ENCODE assay signal across 13 mouse cellular contexts in genomic region chr10:68129009-68129408, GRCm38 (mm10).
A peak's percentile ranks its signal among the peaks of the same experiment; 100 is the strongest.
DNase-seq lines count a peak whose midpoint lies in the region; ATAC-seq and TF ChIP-seq lines count a peak whose summit lies in the region.
"Had no signal": no experiment of that assay in that cellular context is flagged by ENCODE, and none has a peak within 500 bp of the region (broad histone marks: within the 10 kb centered on the region; RNA-seq: fewer than 3 reads in every experiment).

No protein-coding gene starts in this region.

- ATAC-seq in hindbrain, postnatal 0 days = no peak
- ATAC-seq in hindbrain, embryonic 12.5 days (ENCODE audit: low FRiP score) = no peak
- no peak for ATAC-seq in liver, postnatal 0 days
- ATAC-seq in embryonic facial prominence, embryonic 15.5 days (ENCODE audit: insufficient number of reproducible peaks, low FRiP score, low TSS enrichment, low read depth) = no peak

- H3K4me1 ChIP-seq in hindbrain, postnatal 0 days (ENCODE audit: insufficient read depth, low read length) = peaks cover 4% of the 10 kb centered on the region; the same call in 1 of the 2 replicates
- peaks cover 4% of the 10 kb centered on the region; the same call in 1 of the 2 replicates for H3K4me1 ChIP-seq in hindbrain, embryonic 12.5 days
- peaks cover 44% of the 10 kb centered on the region for H3K4me1 ChIP-seq in liver, postnatal 0 days (ENCODE audit: insufficient read depth)
- H3K4me1 ChIP-seq in embryonic facial prominence, embryonic 15.5 days = peaks cover 42% of the 10 kb centered on the region

- DNase-seq in gastrocnemius, adult 2 months = no peak
- DNase-seq in gastrocnemius, adult 8-10 months (ENCODE audit: low spot score in 2 of 2) = no peak
- DNase-seq in hindbrain, postnatal 0 days (ENCODE audit: low spot score) = no peak
- no peak for DNase-seq in liver, postnatal 0 days
- no peak for DNase-seq in liver
- no peak for DNase-seq in left cerebral cortex, postnatal 14 days (ENCODE audit: low spot score in 2 of 2)
- DNase-seq: cerebellum, adult 11-12 months; layer of hippocampus, adult 9-11 months; right cerebral cortex, adult 18-20 months had no signal

- intact Hi-C loops in gastrocnemius, adult 2 months (cut with DNase I) = loop anchor here (5.0 kb wide), 1 partner anchor 37 kb away; no protein-coding TSS in a partner anchor
- intact Hi-C loops in left cerebral cortex, postnatal 14 days (cut with DNase I) = no loop called here

- no peaks in the 10 kb centered on the region for H3K9me3 ChIP-seq in hindbrain, postnatal 0 days (ENCODE audit: low read length)
- H3K9me3 ChIP-seq in hindbrain, embryonic 12.5 days (replicated peaks) = no peaks in the 10 kb centered on the region
- no peaks in the 10 kb centered on the region for H3K9me3 ChIP-seq in liver, postnatal 0 days (ENCODE audit: low read length)
- no peaks in the 10 kb centered on the region for H3K9me3 ChIP-seq in embryonic facial prominence, embryonic 15.5 days (replicated peaks)
- H3K9me3 ChIP-seq: megakaryocyte, embryonic 14.5 days had no signal

- H3K4me3 ChIP-seq in gastrocnemius, adult 2 months = peak overlapping the region; percentile 55
- no peak overlapping the region for H3K4me3 ChIP-seq in hindbrain, postnatal 0 days (ENCODE audit: low read length)
- H3K4me3 ChIP-seq in hindbrain, embryonic 12.5 days = no peak overlapping the region
- H3K4me3 ChIP-seq in liver, postnatal 0 days (ENCODE audit: low read depth, low read length) = no peak overlapping the region
- no peak overlapping the region for H3K4me3 ChIP-seq in embryonic facial prominence, embryonic 15.5 days (replicated peaks)
- H3K4me3 ChIP-seq: megakaryocyte, embryonic 14.5 days had no signal

- no peaks in the 10 kb centered on the region for H3K27me3 ChIP-seq in hindbrain, postnatal 0 days (ENCODE audit: insufficient read depth, low read length)
- H3K27me3 ChIP-seq in hindbrain, embryonic 12.5 days = no peaks in the 10 kb centered on the region
- no peaks in the 10 kb centered on the region for H3K27me3 ChIP-seq in liver, postnatal 0 days (ENCODE audit: insufficient read depth, low read length)
- H3K27me3 ChIP-seq in embryonic facial prominence, embryonic 15.5 days = no peaks in the 10 kb centered on the region

- WGBS in hindbrain, postnatal 0 days = 70% methylated on average over 3 of the region's 3 CpGs
- WGBS in hindbrain, embryonic 12.5 days = 83% methylated on average over 3 of the region's 3 CpGs
- 84% methylated on average over 3 of the region's 3 CpGs for WGBS in liver, postnatal 0 days (ENCODE audit: insufficient replicate concordance)
- WGBS in embryonic facial prominence, embryonic 15.5 days = 78% methylated on average over 3 of the region's 3 CpGs

- H3K4me2 ChIP-seq in hindbrain, postnatal 0 days (ENCODE audit: low read depth, low read length) = no peak overlapping the region
- no peak overlapping the region for H3K4me2 ChIP-seq in hindbrain, embryonic 12.5 days (replicated peaks)
- no peak overlapping the region for H3K4me2 ChIP-seq in liver, postnatal 0 days (ENCODE audit: low read depth, low read length)
- H3K4me2 ChIP-seq in embryonic facial prominence, embryonic 15.5 days (replicated peaks) = no peak overlapping the region

- H3K27ac ChIP-seq in gastrocnemius, adult 2 months = peak overlapping the region; percentile 87
- H3K27ac ChIP-seq in hindbrain, postnatal 0 days = 0 out of 2 replicates have a peak overlapping the region, but pooled peaks have one; percentile 11
- no peak overlapping the region for H3K27ac ChIP-seq in hindbrain, embryonic 12.5 days
- peak overlapping the region; percentile 66 for H3K27ac ChIP-seq in liver, postnatal 0 days (ENCODE audit: low read depth)
- H3K27ac ChIP-seq in embryonic facial prominence, embryonic 15.5 days (replicated peaks) = peak overlapping the region; percentile 31
- H3K27ac ChIP-seq: liver, embryonic 14.5 days had no signal

- TF ChIP-seq CTCF in gastrocnemius, adult 2 months (IDR thresholded peaks at IDR 0.05) = no peak
- no peak for TF ChIP-seq CTCF in hindbrain, postnatal 0 days (IDR thresholded peaks at IDR 0.05; ENCODE audit: low read depth)
- TF ChIP-seq CTCF in liver, postnatal 0 days (IDR thresholded peaks at IDR 0.05; ENCODE audit: low read depth) = no peak

- no peak overlapping the region for H3K9ac ChIP-seq in hindbrain, postnatal 0 days (replicated peaks; ENCODE audit: low read length)
- H3K9ac ChIP-seq in hindbrain, embryonic 12.5 days = no peak overlapping the region
- no peak overlapping the region for H3K9ac ChIP-seq in liver, postnatal 0 days (replicated peaks)
- H3K9ac ChIP-seq in embryonic facial prominence, embryonic 15.5 days = no peak overlapping the region
- H3K9ac ChIP-seq: liver, embryonic 14.5 days had no signal

- TF ChIP-seq EP300 in liver, postnatal 0 days (IDR thresholded peaks at IDR 0.05; ENCODE audit: low read depth) = no peak

- no peaks in the 10 kb centered on the region for H3K36me3 ChIP-seq in hindbrain, postnatal 0 days (ENCODE audit: insufficient read depth, low read length)
- 0 out of 2 replicates have a peak, but pooled peaks cover 7% of the 10 kb centered on the region for H3K36me3 ChIP-seq in hindbrain, embryonic 12.5 days
- H3K36me3 ChIP-seq in liver, postnatal 0 days (replicated peaks; ENCODE audit: insufficient read depth, low read length) = peaks cover 25% of the 10 kb centered on the region
- peaks cover 9% of the 10 kb centered on the region; the same call in 1 of the 2 replicates for H3K36me3 ChIP-seq in embryonic facial prominence, embryonic 15.5 days
